In genomic region chr14:30561470-30562187, GRCm38 (mm10) we compare ENCODE assay signal across 8 mouse cellular contexts. TPM values are rescaled to one million over a fixed set of nuclear protein-coding genes. Genes with fewer than 3 reads are reported as not detected.
DNase-seq lines count a peak whose midpoint lies in the region; ATAC-seq and TF ChIP-seq lines count a peak whose summit lies in the region.

No protein-coding gene starts in this region.

- H3K4me2 ChIP-seq in intestine, embryonic 14.5 days (ENCODE audit: low read length) = no peak overlapping the region
- H3K4me2 ChIP-seq in liver, postnatal 0 days (ENCODE audit: low read depth, low read length) = 0 out of 2 replicates have a peak overlapping the region, but pooled peaks have one; percentile 40

- DNase-seq in adrenal gland, postnatal 10 days = peak; percentile 58
- no peak for DNase-seq in adrenal gland, adult 18-20 months (ENCODE audit: low spot score in 2 of 2)
- DNase-seq in retina, postnatal 1 day = peak; percentile 65
- DNase-seq in retina, embryonic 14.5 days (ENCODE audit: low spot score) = no peak
- DNase-seq in intestine, embryonic 14.5 days (ENCODE audit: low spot score) = no peak
- DNase-seq in liver, postnatal 0 days = peak; percentile 76
- DNase-seq in cerebellum, adult 2 months = no peak

- peaks cover 73% of the 10 kb centered on the region for H3K36me3 ChIP-seq in intestine, embryonic 14.5 days (ENCODE audit: control insufficient read depth, insufficient read depth, low read length)
- peaks cover 73% of the 10 kb centered on the region for H3K36me3 ChIP-seq in liver, postnatal 0 days (replicated peaks; ENCODE audit: insufficient read depth, low read length)

- 87% methylated on average over 14 of the region's 14 CpGs for WGBS in intestine, embryonic 14.5 days
- WGBS in liver, postnatal 0 days (ENCODE audit: insufficient replicate concordance) = 69% methylated on average over 14 of the region's 14 CpGs
- WGBS in cerebellum, adult 2 months = 65% methylated on average over 14 of the region's 14 CpGs

- TF ChIP-seq CTCF in liver, postnatal 0 days (IDR thresholded peaks at IDR 0.05; ENCODE audit: low read depth) = no peak
- TF ChIP-seq CTCF in cerebellum, adult 2 months (IDR thresholded peaks at IDR 0.05; ENCODE audit: borderline replicate concordance, insufficient read depth, low read depth, low read length) = no peak

- ATAC-seq in intestine, embryonic 14.5 days (replicated peaks; ENCODE audit: low FRiP score, low TSS enrichment, low read depth) = peak; percentile 12
- ATAC-seq in liver, postnatal 0 days = peak; percentile 92
- ATAC-seq in frontal cortex, adult (ENCODE audit: low TSS enrichment) = no peak

- no peak overlapping the region for H3K27ac ChIP-seq in intestine, embryonic 14.5 days (ENCODE audit: low read depth)
- peak overlapping the region; percentile 70 for H3K27ac ChIP-seq in liver, postnatal 0 days (ENCODE audit: low read depth)
- H3K27ac ChIP-seq in cerebellum, adult 2 months (ENCODE audit: insufficient read depth, low read length) = no peak overlapping the region

- no peak for TF ChIP-seq POLR2A in cerebellum, adult 2 months (IDR thresholded peaks at IDR 0.05; ENCODE audit: borderline replicate concordance, insufficient read depth, low read length)

- TF ChIP-seq EP300 in liver, postnatal 0 days (IDR thresholded peaks at IDR 0.05; ENCODE audit: low read depth) = peak; percentile 90

- H3K27me3 ChIP-seq in intestine, embryonic 14.5 days (replicated peaks; ENCODE audit: control insufficient read depth, insufficient read depth, low read length) = no peaks in the 10 kb centered on the region
- no peaks in the 10 kb centered on the region for H3K27me3 ChIP-seq in liver, postnatal 0 days (ENCODE audit: insufficient read depth, low read length)
- H3K27me3 ChIP-seq in cerebellum, adult 2 months (ENCODE audit: control insufficient read depth, insufficient read depth, low read length) = no peaks in the 10 kb centered on the region

- H3K4me3 ChIP-seq in intestine, embryonic 14.5 days (ENCODE audit: low read depth, low read length) = no peak overlapping the region
- no peak overlapping the region for H3K4me3 ChIP-seq in liver, postnatal 0 days (ENCODE audit: low read depth, low read length)
- H3K4me3 ChIP-seq in cerebellum, adult 2 months (replicated peaks; ENCODE audit: insufficient read depth, low read depth, low read length) = no peak overlapping the region

- no peak overlapping the region for H3K9ac ChIP-seq in intestine, embryonic 14.5 days (ENCODE audit: low read length)
- H3K9ac ChIP-seq in liver, postnatal 0 days (replicated peaks) = peak overlapping the region; percentile 41

- no peaks in the 10 kb centered on the region for H3K9me3 ChIP-seq in intestine, embryonic 14.5 days (ENCODE audit: control insufficient read depth, low read length)
- no peaks in the 10 kb centered on the region for H3K9me3 ChIP-seq in liver, postnatal 0 days (ENCODE audit: low read length)

- no peaks in the 10 kb centered on the region for H3K4me1 ChIP-seq in intestine, embryonic 14.5 days (replicated peaks; ENCODE audit: control insufficient read depth, insufficient read depth, low read length)
- peaks cover 16% of the 10 kb centered on the region for H3K4me1 ChIP-seq in liver, postnatal 0 days (ENCODE audit: insufficient read depth)
- H3K4me1 ChIP-seq in cerebellum, adult 2 months (ENCODE audit: control insufficient read depth, insufficient read depth, low read length) = peaks cover 16% of the 10 kb centered on the region

RNA-seq across cellular contexts. Expression of gene Tkt, which starts 13.5 kb away (rescaled TPM):
- total RNA-seq in adrenal gland, postnatal 10 days (2021) = 100 to 1,000 TPM; 790 to 884 TPM
- 1,000 to 10,000 TPM; 1,314 to 2,885 TPM for total RNA-seq in adrenal gland, adult 18-20 months (2021)
- polyA plus RNA-seq in intestine, embryonic 14.5 days (2014; fragmentation: Nextera tagmentation; extraction: Ambion mirVana) = 134 and 167 TPM in 2 replicates
- polyA plus RNA-seq in liver, postnatal 0 days (2015; fragmentation: Nextera tagmentation; extraction: Ambion mirVana) = 96.6 and 110 TPM in 2 replicates
- polyA plus RNA-seq in cerebellum, adult 2 months (2012; rRNA removed) = 181 and 183 TPM in 2 replicates

Comparison
In these comparisons a context has a peak if more than half of its experiments do, and no peak if none do; other contexts are left out.
1. DNase-seq: peak in adrenal gland, postnatal 10 days (single experiment), retina, postnatal 1 day (single experiment) and liver, postnatal 0 days (single experiment); none in adrenal gland, adult 18-20 months (0 of 2), retina, embryonic 14.5 days (single experiment), intestine, embryonic 14.5 days (single experiment) and cerebellum, adult 2 months (0 of 2).